Mouse (Mus musculus): ENCODE data around the gene Prkag1.
A peak's percentile ranks its signal among the peaks of the same experiment; 100 is the strongest.

Prkag1 gene

GRCm38 (mm10) chr15:98830736-98831683, at the start of gene Prkag1:
Gene Prkag1 (minus strand): TSS chr15:98831521.
- DNase-seq (ENCODE audit: low read depth): peak; percentile 93

GRCm38 (mm10) chr15:98877331-98877730, 46.0 kb upstream of the Prkag1 start:
- DNase-seq (ENCODE audit: low read depth): no peak

GRCm38 (mm10) chr15:98871916-98872888, 40.9 kb upstream of the Prkag1 start:
- peak; percentile 77 for DNase-seq (ENCODE audit: low read depth)

- no peak for DNase-seq (ENCODE audit: low read depth)
Measured at GRCm38 (mm10) chr15:98871070-98871915, 40.0 kb upstream of the Prkag1 start, which contains the start of gene Kmt2d. Gene Kmt2d (minus strand): TSS chr15:98871204.

- DNase-seq (ENCODE audit: low read depth): no peak
Measured at GRCm38 (mm10) chr15:98870179-98871069, 39.1 kb upstream of the Prkag1 start.

GRCm38 (mm10) chr15:98869342-98870178, 38.2 kb upstream of the Prkag1 start:
- no peak for DNase-seq (ENCODE audit: low read depth)

- no peak for DNase-seq (ENCODE audit: low read depth)
Measured at GRCm38 (mm10) chr15:98868346-98869063, 37.2 kb upstream of the Prkag1 start.

- peak; percentile 44 for DNase-seq (ENCODE audit: low read depth)
Measured at GRCm38 (mm10) chr15:98867321-98867720, 36.0 kb upstream of the Prkag1 start.

GRCm38 (mm10) chr15:98866501-98866900, 35.2 kb upstream of the Prkag1 start:
- DNase-seq (ENCODE audit: low read depth): no peak

- DNase-seq (ENCODE audit: low read depth): no peak
Measured at GRCm38 (mm10) chr15:98865771-98866170, 34.5 kb upstream of the Prkag1 start.

GRCm38 (mm10) chr15:98864951-98865350, 33.6 kb upstream of the Prkag1 start:
- DNase-seq (ENCODE audit: low read depth): no peak

GRCm38 (mm10) chr15:98863451-98863958, 32.2 kb upstream of the Prkag1 start:
- no peak for DNase-seq (ENCODE audit: low read depth)

- no peak for DNase-seq (ENCODE audit: low read depth)
Measured at GRCm38 (mm10) chr15:98861701-98862410, 30.5 kb upstream of the Prkag1 start.

- no peak for DNase-seq (ENCODE audit: low read depth)
Measured at GRCm38 (mm10) chr15:98860921-98861320, 29.6 kb upstream of the Prkag1 start.

- DNase-seq (ENCODE audit: low read depth): no peak
Measured at GRCm38 (mm10) chr15:98859319-98860043, 28.2 kb upstream of the Prkag1 start.

GRCm38 (mm10) chr15:98854214-98854613, 22.9 kb upstream of the Prkag1 start:
- DNase-seq (ENCODE audit: low read depth): no peak

Data from fibroblast of lung, adult 2 months (primary cell).